Mouse (Mus musculus) liver, postnatal 0 days (tissue): ENCODE results near the gene Zfyve28.

Experiments
- CTCF ChIP-seq: sonication (generic); IDR thresholded peaks from 2 replicates; pipeline ENCODE4 v1.5.1; 2016; ENCODE audit warnings: antibody characterized with exemption, low read depth
- EP300 ChIP-seq: IDR thresholded peaks from 2 replicates; pipeline ENCODE4 v1.6.1; 2016; ENCODE audit warnings: antibody characterized with exemption, low read depth, mild to moderate bottlenecking

DNA sequence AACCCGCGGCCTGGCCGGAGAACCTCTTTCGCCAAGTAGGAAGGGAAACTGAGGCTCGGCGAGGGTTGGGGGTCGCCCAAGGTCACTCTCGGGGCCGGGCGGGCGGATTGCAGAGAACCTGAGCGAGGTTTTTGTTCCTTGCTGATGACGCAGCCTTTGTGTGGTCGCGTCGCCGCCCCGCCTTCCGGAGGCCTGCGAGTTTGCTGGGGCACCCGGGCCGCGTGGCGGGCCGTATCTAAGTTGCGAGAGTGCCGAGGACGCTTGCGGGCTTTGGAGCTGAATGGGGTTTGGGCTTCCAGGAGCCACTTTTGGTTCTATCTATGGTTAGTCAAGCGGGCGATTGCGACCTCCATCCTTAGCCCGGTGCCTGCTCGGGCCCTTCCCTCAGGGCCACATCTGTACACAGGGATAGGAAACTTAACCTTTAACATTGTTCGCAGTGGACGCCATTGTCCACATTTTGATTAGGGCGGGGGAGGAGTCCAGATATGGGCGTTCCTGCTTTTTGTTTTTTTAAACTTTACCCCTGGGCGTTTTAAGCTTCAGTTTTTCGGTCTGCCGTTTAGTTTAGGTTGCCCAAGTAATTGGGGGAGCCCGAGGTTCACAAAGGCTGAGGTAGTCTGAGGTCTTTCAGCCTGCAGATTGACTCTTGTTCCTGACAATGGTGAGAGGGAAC, 48.7 kb upstream of the Zfyve28 start:
- TF ChIP-seq CTCF (no peak), EP300 (no peak)
